Mouse (Mus musculus) lung, postnatal 0 days (tissue): ENCODE data around the gene Lysmd2. TPM values are rescaled to one million over a fixed set of nuclear protein-coding genes. Genes with fewer than 3 reads are reported as not detected.
"Not testable (repeated sequence)": the region's sequence is repeated elsewhere in the genome, so short reads cannot be mapped to it uniquely, and the experiment has no call there.

Source experiments
- ATAC-seq: fragments of 200-750 bp; cut with Nextera tagmentation; 2 replicates; pipeline ENCODE4 v1.8.0; 2017; ENCODE audit warnings: moderate library complexity
- DNase-seq: peaks from one replicate; pipeline ENCODE4 v3.0.0-alpha.2; 2016; ENCODE audit warnings: low spot score
- H3K27ac ChIP-seq: fragments of 300-500 bp; sonication (generic); 2 replicates; pipeline ENCODE4 v1.5.1; 2014; ENCODE audit warnings: antibody characterized with exemption, mild to moderate bottlenecking, low read length, mixed read lengths
- H3K27me3 ChIP-seq: fragments of 300-500 bp; sonication (generic); replicated peaks from 2 replicates; pipeline ENCODE4 v1.6.1; 2014; ENCODE audit warnings: low read length, mixed read lengths; ENCODE audit not compliant: insufficient read depth
- H3K36me3 ChIP-seq: fragments of 300-500 bp; sonication (generic); 2 replicates; pipeline ENCODE4 v1.6.1; 2014; ENCODE audit warnings: low read length, mixed read lengths; ENCODE audit not compliant: insufficient read depth
- H3K4me1 ChIP-seq: fragments of 300-500 bp; sonication (generic); 2 replicates; pipeline ENCODE4 v1.6.1; 2014; ENCODE audit warnings: antibody characterized with exemption, low read depth, low read length, mixed read lengths; ENCODE audit not compliant: insufficient read depth
- H3K4me2 ChIP-seq: fragments of 300-500 bp; sonication (generic); replicated peaks from 2 replicates; pipeline ENCODE4 v1.6.1; 2014; ENCODE audit warnings: low read depth, mild to moderate bottlenecking, low read length, moderate library complexity, mixed read lengths
- H3K4me3 ChIP-seq: fragments of 300-500 bp; sonication (generic); 2 replicates; pipeline ENCODE4 v1.5.1; 2014; ENCODE audit warnings: low read depth, low read length
- H3K9ac ChIP-seq: fragments of 300-500 bp; sonication (generic); replicated peaks from 2 replicates; pipeline ENCODE4 v1.6.1; 2014; ENCODE audit warnings: low read depth, mild to moderate bottlenecking
- H3K9me3 ChIP-seq: fragments of 300-500 bp; sonication (generic); 2 replicates; pipeline ENCODE4 v1.6.1; 2016; ENCODE audit warnings: low read length, mixed read lengths
- CTCF ChIP-seq: IDR thresholded peaks from 2 replicates; pipeline ENCODE4 v1.5.1; 2016; ENCODE audit warnings: antibody characterized with exemption, mild to moderate bottlenecking
- EP300 ChIP-seq: IDR thresholded peaks from 2 replicates; pipeline ENCODE4 v1.6.1; 2016; ENCODE audit warnings: antibody characterized with exemption, mild to moderate bottlenecking, control low read depth
- WGBS: fragments of 180-500 bp; shearing (Covaris S2); extraction: QIAGEN DNeasy Blood & Tissue Kit; methylation state at CpG from one replicate; pipeline ENCODE4 v1.1.7; 2014; 5-methylcytosine and 5-hydroxymethylcytosine counted together
- polyA plus RNA-seq: library from polyadenylated mRNA; unstranded; fragments of >200 nt; fragmentation: Nextera tagmentation; extraction: Ambion mirVana; gene quantifications from 2 replicates; pipeline ENCODE4 v1.2.1, GENCODE M21; 2015

Gene Lysmd2
- polyA plus RNA-seq, 1 experiment from 2014 or later, result 29.9 TPM

GRCm38 (mm10) chr9:75633603-75634002, 8.1 kb downstream of the Lysmd2 start:
- TF ChIP-seq EP300 (no peak), CTCF (no peak)
- Histone ChIP-seq H3K27me3 (no peaks in the 10 kb centered on the region), H3K4me2 (no peak overlapping the region), H3K9me3 (no peaks in the 10 kb centered on the region), H3K36me3 (no peaks in the 10 kb centered on the region), H3K27ac (no peak overlapping the region), H3K4me3 (no peak overlapping the region), H3K9ac (no peak overlapping the region), H3K4me1 (no peaks in the 10 kb centered on the region)
- WGBS, result 86% methylated on average over 8 of the region's 8 CpGs
- DNase-seq (no peak), ATAC-seq (no peak)

- Histone ChIP-seq H3K9ac (no peak overlapping the region), H3K36me3 (no peaks in the 10 kb centered on the region), H3K4me1 (no peaks in the 10 kb centered on the region), H3K9me3 (no peaks in the 10 kb centered on the region), H3K27me3 (no peaks in the 10 kb centered on the region), H3K27ac (no peak overlapping the region), H3K4me2 (no peak overlapping the region), H3K4me3 (no peak overlapping the region)
- 82% methylated on average over 4 of the region's 4 CpGs for WGBS
- ATAC-seq (no peak), DNase-seq (no peak)
- TF ChIP-seq EP300 (no peak), CTCF (no peak)
Measured at GRCm38 (mm10) chr9:75634226-75634625, 8.7 kb downstream of the Lysmd2 start.

- Histone ChIP-seq H3K27me3 (no peaks in the 10 kb centered on the region), H3K4me1 (no peaks in the 10 kb centered on the region), H3K9me3 (no peaks in the 10 kb centered on the region), H3K27ac (no peak overlapping the region), H3K36me3 (no peaks in the 10 kb centered on the region), H3K4me3 (no peak overlapping the region), H3K4me2 (no peak overlapping the region), H3K9ac (no peak overlapping the region)
- 33% methylated on average over 3 of the region's 3 CpGs for WGBS
- ATAC-seq (no peak), DNase-seq (no peak)
- TF ChIP-seq EP300, result no peak
- no peak for TF ChIP-seq CTCF
Measured at GRCm38 (mm10) chr9:75645405-75645804, 19.9 kb downstream of the Lysmd2 start.

- Histone ChIP-seq H3K9me3 (no peaks in the 10 kb centered on the region), H3K4me1 (peaks cover 8% of the 10 kb centered on the region; the same call in 1 of the 2 replicates), H3K27ac (no peak overlapping the region), H3K9ac (no peak overlapping the region), H3K4me2 (no peak overlapping the region), H3K27me3 (no peaks in the 10 kb centered on the region), H3K4me3 (no peak overlapping the region), H3K36me3 (no peaks in the 10 kb centered on the region)
- 10% methylated on average over 12 of the region's 12 CpGs for WGBS
- peak; percentile 20 for DNase-seq
- ATAC-seq, result no peak
- no peak for TF ChIP-seq EP300
- TF ChIP-seq CTCF, result no peak
Measured at GRCm38 (mm10) chr9:75653981-75654911, 28.7 kb downstream of the Lysmd2 start.

GRCm38 (mm10) chr9:75656456-75656855, 30.9 kb downstream of the Lysmd2 start:
- H3K9me3 ChIP-seq, H3K9ac ChIP-seq, H3K27ac ChIP-seq, H3K4me1 ChIP-seq, DNase-seq, H3K27me3 ChIP-seq, ATAC-seq, H3K4me3 ChIP-seq, H3K4me2 ChIP-seq, H3K36me3 ChIP-seq: not testable (repeated sequence)
- 67% methylated on average over 3 of the region's 3 CpGs for WGBS

GRCm38 (mm10) chr9:75660917-75661316, 35.4 kb downstream of the Lysmd2 start:
- Histone ChIP-seq H3K4me2 (no peak overlapping the region), H3K9me3 (no peaks in the 10 kb centered on the region), H3K9ac (no peak overlapping the region), H3K36me3 (no peaks in the 10 kb centered on the region), H3K4me1 (no peaks in the 10 kb centered on the region), H3K4me3 (no peak overlapping the region), H3K27ac (no peak overlapping the region), H3K27me3 (no peaks in the 10 kb centered on the region)
- TF ChIP-seq EP300 (no peak), CTCF (no peak)
- WGBS, result 78% methylated on average over 8 of the region's 8 CpGs
- DNase-seq (no peak), ATAC-seq (no peak)
